Mouse (Mus musculus) embryonic facial prominence, embryonic 15.5 days (tissue): ENCODE measurements at regions not wholly inside any gene's neighbourhood (a gene's known extent, or its start where the extent isn't known, plus 50 kb on each side); places are given as distances from the start of the nearest gene placed in this dataset.
A peak's percentile ranks its signal among the peaks of the same experiment; 100 is the strongest.

Experiments
- ATAC-seq: fragments of 200-750 bp; cut with Nextera tagmentation; 2 replicates; pipeline ENCODE4 v1.8.0; 2017; ENCODE audit warnings: low read depth, moderate TSS enrichment; ENCODE audit not compliant: insufficient number of reproducible peaks, low FRiP score, low TSS enrichment
- H3K27ac ChIP-seq: fragments of 300-500 bp; sonication (generic); replicated peaks from 2 replicates; pipeline ENCODE4 v1.5.1; 2015; ENCODE audit warnings: mild to moderate bottlenecking, inconsistent platforms
- H3K27me3 ChIP-seq: fragments of 300-500 bp; sonication (generic); 2 replicates; pipeline ENCODE4 v1.6.1; 2015; ENCODE audit warnings: inconsistent platforms
- H3K36me3 ChIP-seq: fragments of 300-500 bp; sonication (generic); 2 replicates; pipeline ENCODE4 v1.6.1; 2015; ENCODE audit warnings: mild to moderate bottlenecking, inconsistent platforms
- H3K4me1 ChIP-seq: fragments of 300-500 bp; sonication (generic); 2 replicates; pipeline ENCODE4 v1.6.1; 2015; ENCODE audit warnings: inconsistent platforms
- H3K4me2 ChIP-seq: fragments of 300-500 bp; sonication (generic); replicated peaks from 2 replicates; pipeline ENCODE4 v1.6.1; 2015; ENCODE audit warnings: mild to moderate bottlenecking, inconsistent platforms
- H3K4me3 ChIP-seq: fragments of 300-500 bp; sonication (generic); replicated peaks from 2 replicates; pipeline ENCODE4 v1.5.1; 2015; ENCODE audit warnings: mild to moderate bottlenecking, inconsistent platforms
- H3K9ac ChIP-seq: fragments of 300-500 bp; sonication (generic); 2 replicates; pipeline ENCODE4 v1.6.1; 2015; ENCODE audit warnings: inconsistent platforms
- H3K9me3 ChIP-seq: fragments of 300-500 bp; sonication (generic); replicated peaks from 2 replicates; pipeline ENCODE4 v1.6.1; 2016; ENCODE audit warnings: inconsistent platforms
- WGBS: fragments of 180-500 bp; shearing (Covaris S2); methylation state at CpG from one replicate; pipeline ENCODE4 v1.1.7; 2015; 5-methylcytosine and 5-hydroxymethylcytosine counted together

DNA sequence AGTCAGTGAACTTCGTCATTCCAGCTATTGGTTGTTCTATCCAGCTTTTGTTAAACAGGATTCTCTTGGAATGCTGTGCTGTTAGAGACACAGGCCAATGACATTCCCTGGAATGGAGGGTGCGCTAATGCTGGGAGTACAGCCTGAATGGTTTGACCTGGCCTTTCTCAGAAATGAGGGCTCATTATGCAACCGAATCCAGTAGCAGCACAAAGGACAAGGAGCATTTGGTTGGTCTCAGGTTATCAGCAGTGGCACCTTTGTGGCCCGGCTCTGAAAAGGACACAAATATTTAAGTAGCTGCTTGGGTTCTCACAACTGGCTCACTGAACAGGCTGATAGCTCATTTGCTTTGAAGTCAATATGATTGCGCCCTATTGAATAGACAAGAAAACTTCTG, 1423.1 kb upstream of the A1bg start:
- Histone ChIP-seq H3K4me1 (no peaks in the 10 kb centered on the region), H3K4me2 (no peak overlapping the region), H3K9me3 (no peaks in the 10 kb centered on the region), H3K9ac (no peak overlapping the region), H3K27ac (no peak overlapping the region), H3K4me3 (no peak overlapping the region), H3K36me3 (no peaks in the 10 kb centered on the region), H3K27me3 (no peaks in the 10 kb centered on the region)
- no peak for ATAC-seq
- WGBS, result 82% methylated on average over 5 of the region's 5 CpGs

DNA sequence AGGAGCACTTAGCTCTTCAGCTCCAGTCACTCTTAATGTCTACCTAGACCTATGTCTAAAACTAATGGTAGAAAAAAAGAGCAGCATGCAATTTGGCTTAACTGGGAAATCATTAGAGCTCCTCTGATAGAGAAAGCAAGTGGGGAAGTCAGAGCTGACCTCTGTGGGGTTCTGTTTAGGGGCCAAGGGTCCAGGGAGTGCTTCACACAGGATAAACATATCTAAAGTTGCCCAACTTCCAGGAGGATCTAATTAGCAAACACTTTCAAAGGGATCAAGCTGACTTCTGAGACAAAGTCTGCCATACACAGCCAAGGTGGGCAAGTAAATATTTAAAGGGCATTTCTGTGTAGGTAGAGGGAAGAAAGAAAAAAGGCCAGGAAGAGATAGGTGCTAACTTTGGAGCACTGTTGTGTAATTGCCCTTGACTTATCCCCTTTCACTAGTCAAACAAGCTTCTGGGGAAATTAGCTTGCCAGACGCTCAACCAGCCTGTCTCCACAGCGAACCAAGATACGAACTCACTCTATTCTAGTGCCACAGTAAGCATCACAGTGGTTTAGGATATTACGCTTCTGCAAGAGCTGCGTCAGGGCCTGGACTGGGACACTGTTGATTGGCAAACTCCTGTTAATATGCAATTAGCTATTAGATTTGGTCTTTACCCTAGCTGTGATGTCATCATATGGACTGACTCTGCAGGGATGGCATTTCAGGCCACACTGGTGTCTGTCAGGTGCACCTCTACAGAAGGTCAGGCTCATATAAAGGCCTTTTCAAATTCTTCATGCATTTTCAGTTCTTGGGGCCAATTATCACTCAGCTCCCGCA, 1413.9 kb upstream of the A1bg start:
- 89% methylated on average over 6 of the region's 6 CpGs for WGBS
- Histone ChIP-seq H3K27me3 (no peaks in the 10 kb centered on the region), H3K36me3 (no peaks in the 10 kb centered on the region), H3K9ac (no peak overlapping the region), H3K4me2 (no peak overlapping the region), H3K4me1 (no peaks in the 10 kb centered on the region), H3K9me3 (no peaks in the 10 kb centered on the region), H3K27ac (no peak overlapping the region), H3K4me3 (no peak overlapping the region)
- no peak for ATAC-seq

DNA sequence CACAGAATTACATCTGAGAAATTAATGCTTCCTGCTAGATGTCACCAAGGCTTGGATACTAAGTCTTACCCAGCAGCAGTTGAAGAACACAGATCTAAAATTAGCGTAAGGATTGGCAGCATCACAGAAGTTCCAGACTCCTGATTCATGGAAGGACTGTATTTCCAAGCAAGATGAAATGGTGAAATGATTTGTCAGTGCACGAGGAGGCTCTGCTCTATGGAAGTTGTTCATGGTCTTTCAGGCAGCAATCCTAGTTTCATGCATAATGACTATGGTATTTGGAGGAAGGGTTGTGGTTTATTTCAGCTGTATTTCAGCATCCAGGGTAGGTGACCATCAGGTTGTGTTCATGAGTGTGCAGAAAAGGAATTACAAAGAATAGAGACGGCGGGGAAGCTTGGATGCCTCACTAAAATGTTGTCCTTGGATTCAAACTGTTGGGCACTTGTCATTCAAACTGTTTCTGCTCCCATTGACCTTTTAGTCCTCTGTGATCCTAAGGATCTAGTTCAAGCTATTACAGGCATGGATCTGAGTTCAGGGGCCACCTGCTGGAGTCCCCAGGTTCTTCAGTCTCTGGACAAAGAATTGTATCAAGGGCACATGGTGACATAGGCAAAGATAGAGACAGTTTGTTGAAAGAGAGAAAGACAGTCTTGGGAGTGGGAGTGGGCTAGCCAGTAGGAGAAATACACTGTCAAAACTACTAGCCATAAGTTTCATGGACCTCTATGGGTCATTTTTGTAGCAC, 1411.6 kb upstream of the A1bg start:
- no peak for ATAC-seq
- H3K4me1 ChIP-seq, result no peaks in the 10 kb centered on the region
- H3K9me3 ChIP-seq, result no peaks in the 10 kb centered on the region
- H3K4me3 ChIP-seq, result no peak overlapping the region
- no peak overlapping the region for H3K4me2 ChIP-seq
- no peaks in the 10 kb centered on the region for H3K27me3 ChIP-seq
- 87% methylated on average over 4 of the region's 4 CpGs for WGBS
- no peak overlapping the region for H3K27ac ChIP-seq
- H3K36me3 ChIP-seq, result no peaks in the 10 kb centered on the region
- H3K9ac ChIP-seq, result no peak overlapping the region

DNA sequence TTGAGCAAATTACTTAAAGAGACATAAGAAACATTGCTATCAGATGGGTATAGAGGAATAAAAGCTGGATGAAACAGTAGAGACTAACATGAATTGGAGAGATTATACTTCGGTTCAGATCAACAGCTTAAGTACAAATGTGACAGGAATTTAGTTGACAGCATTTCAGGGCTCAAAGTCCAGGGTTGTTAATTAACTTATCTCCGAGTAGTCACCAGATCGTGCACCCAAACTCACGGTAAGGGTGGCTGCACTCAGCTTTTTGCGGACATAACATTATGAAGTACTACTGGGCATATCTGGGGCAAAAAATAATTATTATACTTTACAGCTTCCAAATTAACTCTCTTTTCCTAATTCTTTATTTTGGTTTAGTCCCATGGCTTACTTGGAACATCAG, 1409.3 kb upstream of the A1bg start:
- no peak overlapping the region for H3K9ac ChIP-seq
- H3K27ac ChIP-seq, result no peak overlapping the region
- no peak for ATAC-seq
- H3K4me1 ChIP-seq, result peaks cover 8% of the 10 kb centered on the region; the same call in 1 of the 2 replicates
- no peak overlapping the region for H3K4me3 ChIP-seq
- H3K9me3 ChIP-seq, result no peaks in the 10 kb centered on the region
- H3K4me2 ChIP-seq, result no peak overlapping the region
- WGBS, result 82% methylated on average over 5 of the region's 5 CpGs
- no peaks in the 10 kb centered on the region for H3K36me3 ChIP-seq
- H3K27me3 ChIP-seq, result no peaks in the 10 kb centered on the region

DNA sequence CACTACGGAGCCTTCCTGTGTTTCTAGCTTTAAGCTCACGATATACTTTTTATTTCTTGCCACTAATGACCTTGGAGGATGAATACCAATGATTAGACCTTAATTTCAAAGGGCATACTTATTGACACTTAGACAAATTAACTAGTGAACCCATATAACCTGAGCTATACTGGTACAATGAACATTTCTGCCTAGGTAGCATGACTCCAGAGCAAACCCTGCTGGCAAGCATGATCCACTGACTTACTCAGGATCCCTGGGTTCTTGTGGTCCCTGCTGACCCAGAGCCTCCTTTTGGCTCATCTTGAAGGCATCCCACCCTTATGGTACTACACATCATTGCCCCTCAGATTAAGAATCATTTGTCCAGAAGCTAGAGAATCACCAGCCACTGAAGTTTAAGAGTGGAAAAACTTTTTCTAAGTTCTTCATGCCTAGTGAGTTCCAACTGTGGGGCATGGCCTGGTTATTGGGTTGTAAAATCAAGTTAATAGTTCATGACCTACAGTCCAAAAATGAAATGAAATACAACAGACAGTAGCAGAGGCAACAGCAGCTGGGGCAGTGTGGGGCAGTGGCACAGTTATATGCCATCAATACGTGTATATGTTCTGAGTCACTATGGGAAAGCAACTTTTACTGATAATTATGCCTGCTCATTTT, 1408.5 kb upstream of the A1bg start:
- Histone ChIP-seq H3K9ac (no peak overlapping the region), H3K27me3 (no peaks in the 10 kb centered on the region), H3K36me3 (no peaks in the 10 kb centered on the region), H3K4me3 (no peak overlapping the region), H3K4me2 (no peak overlapping the region), H3K27ac (no peak overlapping the region), H3K4me1 (peaks cover 8% of the 10 kb centered on the region; the same call in 1 of the 2 replicates), H3K9me3 (no peaks in the 10 kb centered on the region)
- no peak for ATAC-seq
- WGBS, result 89% methylated on average over 3 of the region's 3 CpGs

DNA sequence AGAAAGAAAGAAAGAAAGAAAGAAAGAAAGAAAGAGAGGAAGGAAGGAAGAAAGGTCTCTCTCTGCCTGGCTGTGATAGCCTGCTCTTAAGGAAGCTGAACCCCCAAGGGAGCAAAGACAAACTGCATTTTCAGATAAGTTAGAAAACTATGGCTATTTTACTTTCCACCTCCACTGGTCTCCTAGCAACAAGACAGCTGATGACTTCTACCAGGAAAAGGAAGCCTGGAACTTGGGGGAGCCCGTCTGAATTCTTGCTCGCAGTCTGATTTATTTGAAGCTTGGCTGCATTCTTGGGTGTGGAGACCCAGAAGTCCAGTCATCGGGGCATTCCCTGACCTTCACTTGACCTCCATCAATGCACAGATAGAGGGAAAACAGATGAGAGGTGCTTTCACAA, 1406.1 kb upstream of the A1bg start:
- H3K4me3 ChIP-seq, result no peak overlapping the region
- H3K27ac ChIP-seq, result no peak overlapping the region
- no peak overlapping the region for H3K9ac ChIP-seq
- H3K4me2 ChIP-seq, result no peak overlapping the region
- no peaks in the 10 kb centered on the region for H3K36me3 ChIP-seq
- H3K9me3 ChIP-seq, result no peaks in the 10 kb centered on the region
- no peak for ATAC-seq
- 14% methylated on average over 3 of the region's 3 CpGs for WGBS
- peaks cover 8% of the 10 kb centered on the region; the same call in 1 of the 2 replicates for H3K4me1 ChIP-seq
- no peaks in the 10 kb centered on the region for H3K27me3 ChIP-seq

DNA sequence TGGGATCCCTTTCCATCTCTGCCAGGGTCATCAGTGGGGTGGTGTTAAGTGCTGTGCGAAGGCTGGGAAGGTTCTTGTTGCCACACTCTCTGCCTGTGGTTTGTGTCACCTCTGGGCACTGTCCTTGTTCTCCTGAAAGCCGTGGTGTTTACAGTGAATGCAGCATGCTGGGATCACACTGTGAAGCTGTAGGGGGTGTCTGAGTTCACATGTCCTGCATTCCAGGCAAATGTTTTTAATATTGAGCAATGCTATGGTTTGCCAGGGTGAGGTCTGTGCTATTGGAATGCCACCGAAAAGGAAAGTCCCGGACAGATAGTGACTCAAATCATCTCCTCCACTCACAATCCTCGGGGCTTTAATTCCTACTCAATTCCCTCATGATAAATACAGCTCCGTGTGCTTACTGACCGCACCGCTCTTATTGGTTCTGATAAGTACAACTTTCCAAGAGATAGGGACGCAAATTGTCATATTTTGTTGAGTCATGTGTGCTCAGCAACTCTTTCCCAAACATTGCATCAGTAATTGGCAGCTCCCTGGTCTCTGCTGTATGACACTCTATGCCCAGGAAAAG, 1405.6 kb upstream of the A1bg start:
- H3K27me3 ChIP-seq, result no peaks in the 10 kb centered on the region
- H3K4me1 ChIP-seq, result peaks cover 8% of the 10 kb centered on the region; the same call in 1 of the 2 replicates
- ATAC-seq, result peak; percentile 47; the same call in 1 of the 2 replicates
- H3K9me3 ChIP-seq, result no peaks in the 10 kb centered on the region
- no peak overlapping the region for H3K27ac ChIP-seq
- no peak overlapping the region for H3K4me3 ChIP-seq
- WGBS, result 31% methylated on average over 9 of the region's 9 CpGs
- peak overlapping the region; percentile 21; the same call in 1 of the 2 replicates for H3K4me2 ChIP-seq
- no peaks in the 10 kb centered on the region for H3K36me3 ChIP-seq
- H3K9ac ChIP-seq, result no peak overlapping the region

DNA sequence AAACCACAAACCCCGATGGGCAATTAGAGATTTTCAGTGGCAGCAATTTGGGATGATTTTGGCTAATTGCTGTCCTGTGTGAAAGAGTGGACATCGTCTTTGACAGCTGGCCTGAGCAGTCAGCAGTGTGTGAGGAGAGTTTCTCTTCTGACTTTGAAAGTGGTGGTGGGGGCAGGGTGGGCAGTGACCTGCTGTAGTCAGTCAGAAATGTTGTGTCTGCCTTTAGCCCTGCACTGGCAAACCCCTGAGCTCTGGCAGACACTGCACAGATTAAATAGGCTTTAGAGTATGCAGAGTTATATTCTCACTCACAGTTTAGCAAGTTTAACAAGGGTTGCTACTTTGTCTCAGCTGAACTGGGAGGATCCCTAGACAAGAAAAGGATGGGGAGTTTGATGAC, 1404.7 kb upstream of the A1bg start:
- WGBS, result 37% methylated on average over 2 of the region's 2 CpGs
- Histone ChIP-seq H3K4me1 (peaks cover 8% of the 10 kb centered on the region; the same call in 1 of the 2 replicates), H3K27ac (no peak overlapping the region), H3K4me2 (no peak overlapping the region), H3K9me3 (no peaks in the 10 kb centered on the region), H3K4me3 (no peak overlapping the region), H3K27me3 (no peaks in the 10 kb centered on the region), H3K36me3 (no peaks in the 10 kb centered on the region), H3K9ac (no peak overlapping the region)
- no peak for ATAC-seq

DNA sequence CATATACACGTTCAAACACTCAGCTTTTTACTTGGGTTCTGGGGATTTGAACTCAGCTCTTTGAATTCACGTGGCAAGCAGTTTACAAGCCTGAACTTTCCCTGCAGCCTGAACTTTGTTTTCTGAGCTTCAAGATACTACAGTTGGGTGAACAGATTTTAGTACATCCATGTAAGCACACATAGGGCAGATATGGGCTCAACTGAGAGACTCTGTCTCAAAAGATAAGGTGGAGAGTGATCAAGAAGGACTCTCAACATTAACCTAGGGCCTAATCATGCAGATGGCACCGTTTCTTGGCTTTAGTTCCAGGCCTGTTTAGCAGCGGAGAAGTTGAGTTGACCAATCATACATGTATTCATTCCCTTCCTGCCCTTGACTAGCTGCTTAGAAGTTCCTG, 1403.7 kb upstream of the A1bg start:
- Histone ChIP-seq H3K9me3 (no peaks in the 10 kb centered on the region), H3K4me3 (no peak overlapping the region), H3K36me3 (no peaks in the 10 kb centered on the region), H3K4me1 (peaks cover 8% of the 10 kb centered on the region; the same call in 1 of the 2 replicates), H3K4me2 (no peak overlapping the region), H3K27ac (no peak overlapping the region), H3K9ac (no peak overlapping the region), H3K27me3 (no peaks in the 10 kb centered on the region)
- WGBS, result 91% methylated on average over 4 of the region's 4 CpGs
- ATAC-seq, result no peak

DNA sequence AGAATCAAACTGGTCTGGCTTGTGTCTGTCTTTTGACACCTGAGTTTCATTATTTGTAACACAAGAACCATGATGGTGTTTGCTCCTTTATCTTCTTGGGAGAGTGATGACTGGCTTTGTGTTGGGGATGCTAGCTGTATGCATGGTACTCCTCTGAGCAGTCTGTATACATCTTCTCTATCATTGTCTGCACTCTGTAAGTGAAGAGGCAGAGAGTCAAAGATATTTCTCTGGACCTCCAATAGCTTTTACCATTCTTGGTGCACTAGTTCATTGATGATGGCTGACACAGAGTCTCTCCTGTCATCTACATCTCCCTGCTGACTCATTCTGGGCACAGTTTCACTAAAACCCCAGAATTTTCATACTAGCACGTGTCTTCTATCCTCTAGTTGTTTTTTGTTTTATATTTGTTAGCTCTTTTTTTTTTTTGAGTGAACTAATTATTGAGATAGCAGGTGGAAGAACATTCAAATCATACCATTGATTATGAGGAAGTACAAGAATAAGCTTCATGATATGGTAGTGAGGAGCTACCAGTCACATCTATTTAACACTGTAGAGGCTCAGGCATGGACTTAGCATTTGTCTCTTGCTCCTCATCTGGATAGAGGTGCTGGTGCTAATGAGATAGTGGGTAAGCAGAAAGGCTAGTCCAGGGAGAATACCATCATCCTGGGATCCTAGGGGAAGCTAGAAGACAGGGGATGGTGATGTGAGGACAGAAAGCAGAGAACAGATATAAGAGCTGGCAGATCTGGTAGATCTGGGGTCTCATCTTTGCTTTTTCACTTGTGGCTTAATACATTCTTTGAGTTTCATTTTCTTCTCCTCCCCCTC, 1402.9 kb upstream of the A1bg start:
- Histone ChIP-seq H3K27ac (no peak overlapping the region), H3K36me3 (no peaks in the 10 kb centered on the region), H3K9me3 (no peaks in the 10 kb centered on the region), H3K4me2 (no peak overlapping the region), H3K9ac (no peak overlapping the region), H3K4me3 (no peak overlapping the region), H3K27me3 (no peaks in the 10 kb centered on the region), H3K4me1 (peaks cover 8% of the 10 kb centered on the region; the same call in 1 of the 2 replicates)
- WGBS, result 84% methylated on average over 1 of the region's 1 CpGs
- ATAC-seq, result no peak
